Mouse (Mus musculus) 416B (cell line): ENCODE measurements around the gene A530016L24Rik.

Source experiments
- DNase-seq: peaks from one replicate; pipeline ENCODE4 v3.0.0; 2011; ENCODE audit warnings: low read depth

Gene A530016L24Rik

GRCm38 (mm10) chr12:112503003-112503771 is 13.9 kb downstream of the A530016L24Rik start:
- DNase-seq = no peak

DNA sequence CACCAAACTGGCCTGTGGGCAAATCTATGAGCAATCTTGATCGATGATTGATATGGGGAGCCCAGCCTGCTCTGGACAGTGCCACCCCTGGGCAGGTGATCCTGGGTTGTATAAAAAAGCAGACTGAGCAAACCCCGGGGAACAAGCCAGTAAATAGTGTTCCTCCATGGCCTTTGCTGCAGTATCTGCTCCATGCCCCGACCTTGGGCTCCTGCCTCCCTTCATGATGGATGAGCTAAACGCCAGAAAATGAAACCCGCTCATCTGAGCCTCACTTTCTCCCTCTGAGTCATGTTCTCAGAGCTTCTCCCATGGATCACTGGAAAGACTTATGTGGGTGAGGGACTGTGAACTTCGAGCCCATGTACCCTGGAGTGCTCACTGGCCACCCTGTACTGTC is 17.0 kb downstream of the A530016L24Rik start:
- no peak for DNase-seq

DNA sequence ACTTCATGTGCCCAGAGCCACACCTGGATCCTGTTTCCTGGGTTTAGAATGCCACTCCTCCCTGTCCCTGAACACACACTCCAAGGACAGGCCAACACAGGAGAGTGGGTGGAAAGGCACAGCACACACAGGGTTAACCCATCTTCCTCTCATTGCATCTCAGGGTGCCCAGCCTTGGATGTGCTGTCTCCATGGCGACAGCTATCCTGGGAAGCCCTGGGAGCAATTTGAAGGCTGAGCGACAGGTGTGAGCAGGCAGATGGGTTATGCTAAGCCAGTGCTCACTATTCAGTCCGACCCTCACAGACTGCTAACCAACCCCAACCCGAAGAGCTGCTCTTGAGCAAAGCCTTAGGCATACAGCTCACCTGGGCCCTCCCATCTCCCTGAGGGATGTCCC is 18.0 kb downstream of the A530016L24Rik start:
- no peak for DNase-seq

DNA sequence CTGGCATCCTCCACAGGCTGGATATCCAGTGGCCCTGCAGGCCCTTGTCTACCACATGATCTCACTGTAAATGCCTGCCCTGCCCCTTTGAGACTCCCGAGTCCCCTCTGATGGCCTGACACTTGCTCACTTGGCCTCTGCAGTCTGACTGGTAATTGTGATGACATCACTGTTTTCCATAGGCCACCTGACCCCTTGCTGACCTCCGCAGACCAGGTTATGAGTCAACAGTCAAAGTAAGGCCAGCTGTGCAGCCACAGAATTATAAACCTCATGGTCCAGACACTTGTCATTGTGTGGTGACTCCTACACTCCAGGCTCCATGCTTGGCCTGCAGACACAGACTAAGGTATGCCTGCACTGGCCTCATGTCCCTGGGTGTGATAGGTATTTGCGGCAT is 18.7 kb downstream of the A530016L24Rik start:
- DNase-seq = peak; percentile 12

GRCm38 (mm10) chr12:112510365-112510732 is 21.1 kb downstream of the A530016L24Rik start:
- no peak for DNase-seq

DNA sequence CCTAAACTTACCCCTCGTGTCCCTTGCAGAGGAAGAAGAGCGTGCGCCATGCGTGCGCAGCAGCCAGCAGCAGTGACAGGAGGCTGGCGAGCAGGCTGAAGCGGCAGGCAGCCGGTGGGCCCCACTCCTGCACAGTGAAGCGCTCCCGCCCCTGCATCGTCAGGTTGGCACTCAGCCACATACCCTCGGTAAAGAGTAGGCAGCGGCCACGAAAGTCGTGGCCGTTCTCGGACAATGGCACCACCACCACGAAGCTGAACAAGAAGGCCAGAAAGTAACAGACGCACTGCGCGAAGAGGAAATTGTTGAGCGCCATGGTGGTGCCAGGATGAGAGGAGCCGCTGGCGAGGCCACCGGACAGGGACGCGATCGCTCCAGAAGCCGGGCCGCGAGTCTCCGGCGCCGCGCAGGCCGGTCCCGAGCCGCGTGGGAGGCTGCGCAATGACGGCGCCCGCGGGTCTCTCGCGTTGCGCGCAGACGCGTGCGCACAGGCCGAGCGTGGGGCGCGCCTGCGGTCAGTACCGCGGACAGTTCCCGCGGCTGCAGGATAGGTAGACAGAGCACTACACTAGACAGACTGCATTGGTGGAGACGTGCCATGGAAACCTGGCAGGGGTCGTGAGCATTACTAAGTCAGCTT is 21.6 kb downstream of the A530016L24Rik start:
- DNase-seq = no peak

DNA sequence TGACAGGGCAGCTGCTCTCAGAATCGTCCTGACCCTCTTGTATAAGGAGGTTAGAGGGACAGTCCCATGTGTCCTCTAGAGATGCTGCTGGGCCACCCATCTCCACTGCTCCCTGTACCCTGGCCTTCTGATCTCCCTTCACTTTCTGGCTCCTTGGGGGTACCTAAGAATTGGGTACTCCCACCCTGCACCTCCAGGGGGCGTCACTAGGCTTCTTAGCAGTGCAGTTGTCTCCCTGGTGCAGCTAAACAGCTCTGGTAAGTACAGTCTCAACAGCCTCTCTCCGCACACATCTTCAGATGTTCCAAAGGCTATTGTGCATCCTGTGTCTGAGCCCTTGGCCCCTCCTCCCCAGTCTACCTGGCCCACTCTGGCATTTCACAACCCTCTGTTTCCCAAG is 25.6 kb downstream of the A530016L24Rik start:
- no peak for DNase-seq

- DNase-seq = peak; percentile 79
Measured at GRCm38 (mm10) chr12:112516697-112517337, 27.6 kb downstream of the A530016L24Rik start, which contains the start of gene Tmem179. TSS of gene Tmem179 (minus strand) at chr12:112516747.

GRCm38 (mm10) chr12:112518105-112518504 is 28.9 kb downstream of the A530016L24Rik start:
- DNase-seq = no peak

- DNase-seq = no peak
Measured at GRCm38 (mm10) chr12:112533758-112534157, 44.5 kb downstream of the A530016L24Rik start.

DNA sequence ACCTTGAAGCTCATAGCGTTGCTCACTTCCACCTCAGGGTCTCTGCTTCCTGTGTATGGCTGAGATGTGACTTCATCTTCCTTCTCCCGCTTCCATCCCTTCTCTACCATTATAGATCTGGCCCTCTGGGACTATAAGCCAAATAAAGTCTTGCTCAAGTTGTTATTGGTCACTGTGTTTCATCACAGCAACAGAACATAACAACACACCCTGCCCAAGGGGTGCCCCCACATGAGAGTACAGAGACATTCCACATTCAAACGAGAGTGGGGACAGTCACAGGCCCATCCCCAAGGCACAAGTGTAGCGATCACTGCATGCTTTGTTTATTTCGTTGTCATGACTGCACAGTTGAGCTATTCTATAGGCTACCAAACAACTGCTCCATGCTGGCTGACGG is 48.0 kb downstream of the A530016L24Rik start:
- no peak for DNase-seq

DNA sequence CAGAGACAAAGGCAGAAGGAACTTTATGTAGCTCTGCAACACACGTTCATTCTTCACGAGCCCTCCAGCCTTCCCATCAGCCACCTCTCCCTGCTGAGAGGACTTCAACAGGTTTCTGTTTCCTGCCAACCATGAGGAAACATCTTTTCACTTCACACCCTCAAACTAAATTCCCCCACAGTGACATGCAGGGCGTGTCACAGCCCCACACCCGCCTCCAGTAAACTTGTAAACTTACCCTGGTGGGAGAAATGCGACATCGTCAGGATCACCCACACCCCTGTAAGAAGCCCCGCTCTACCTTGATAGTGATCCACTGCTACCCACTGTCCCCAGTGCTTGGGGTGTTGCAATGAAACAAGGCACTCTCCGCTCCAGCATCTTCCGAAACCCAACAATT is 49.1 kb downstream of the A530016L24Rik start:
- DNase-seq = no peak

GRCm38 (mm10) chr12:112539466-112539965 is 50.3 kb downstream of the A530016L24Rik start:
- no peak for DNase-seq

- DNase-seq = no peak
Measured at GRCm38 (mm10) chr12:112540321-112540720, 51.1 kb downstream of the A530016L24Rik start.

GRCm38 (mm10) chr12:112541483-112542091 is 52.3 kb downstream of the A530016L24Rik start:
- no peak for DNase-seq

- DNase-seq = no peak
Measured at GRCm38 (mm10) chr12:112542257-112542919, 53.1 kb downstream of the A530016L24Rik start.

GRCm38 (mm10) chr12:112542920-112543300 is 53.7 kb downstream of the A530016L24Rik start:
- DNase-seq = peak; percentile 76

DNA sequence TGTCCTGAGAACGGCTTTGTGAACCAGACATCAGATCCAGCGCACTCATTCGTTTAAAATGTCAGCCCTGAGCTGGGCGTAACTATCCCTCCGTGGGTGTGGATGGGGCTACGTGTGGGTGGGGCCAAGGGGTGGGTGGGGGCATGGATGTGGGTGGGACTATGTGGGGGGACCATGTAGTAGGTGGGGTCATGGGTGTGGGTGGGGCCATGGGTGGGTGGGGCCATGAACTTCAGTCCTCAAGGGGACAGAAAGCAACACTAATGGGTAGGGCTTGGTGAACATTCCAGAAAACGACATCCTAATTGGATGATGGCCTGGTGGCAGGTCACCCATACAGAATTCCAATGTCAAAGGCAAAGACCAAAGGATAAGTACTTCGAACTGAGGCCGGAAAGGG is 54.7 kb downstream of the A530016L24Rik start:
- no peak for DNase-seq

DNA sequence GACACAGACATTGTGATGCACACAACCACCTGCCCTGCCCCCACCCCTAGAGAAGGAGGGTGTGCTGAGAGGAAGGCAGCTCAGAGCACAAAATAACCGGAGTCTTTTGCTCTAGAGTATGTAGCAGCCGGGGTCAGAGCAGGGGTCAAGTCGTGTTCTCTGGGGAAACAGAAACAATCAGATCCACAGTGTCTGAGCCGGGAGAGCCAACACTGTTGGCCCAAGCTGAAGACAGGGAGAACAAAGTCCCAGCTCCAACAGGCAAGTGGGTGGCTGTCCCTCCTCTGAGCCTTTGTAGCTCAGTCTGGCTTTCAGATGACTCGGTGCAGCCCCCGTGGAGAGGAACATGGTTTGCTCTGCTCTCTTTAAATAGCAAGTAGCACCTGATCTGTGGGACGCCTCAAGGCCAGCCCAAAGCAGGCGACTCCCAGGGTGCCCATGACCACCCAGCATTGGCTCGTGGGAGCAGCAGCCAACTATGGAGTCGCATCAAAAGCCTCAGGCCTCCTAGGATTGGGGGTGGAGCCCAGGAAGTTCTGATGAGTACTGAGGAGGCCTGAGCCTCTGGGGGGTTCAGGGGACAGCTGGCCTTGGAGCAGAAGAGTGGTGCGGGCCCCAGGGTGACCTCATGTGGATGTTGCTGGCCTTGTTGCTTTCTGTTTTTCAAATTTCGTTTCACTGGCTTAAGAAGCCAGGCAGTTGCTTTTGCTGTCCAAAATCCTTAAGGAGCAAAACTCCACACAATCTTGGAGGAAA is 55.9 kb downstream of the A530016L24Rik start:
- DNase-seq = no peak

- no peak for DNase-seq
Measured at GRCm38 (mm10) chr12:112546110-112546509, 56.9 kb downstream of the A530016L24Rik start.

DNA sequence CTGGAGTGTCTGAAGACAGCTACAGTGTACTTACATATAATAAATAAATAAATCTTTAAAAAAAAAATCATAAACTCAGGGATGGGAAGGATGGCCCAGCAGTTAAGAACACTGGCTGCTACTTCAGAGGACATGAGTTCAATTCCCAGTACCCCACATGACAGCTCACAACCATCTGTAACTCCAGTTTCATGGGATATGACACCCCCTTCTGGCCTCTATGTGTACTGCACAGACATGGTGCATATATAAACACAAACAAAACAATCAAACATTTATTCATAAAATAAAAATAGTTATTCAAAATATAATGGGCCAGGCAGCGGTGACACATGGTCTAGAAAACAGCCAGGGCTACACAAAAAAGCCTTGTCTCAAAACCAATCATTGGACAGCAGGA is 60.0 kb downstream of the A530016L24Rik start:
- DNase-seq = no peak
